Mouse (Mus musculus): ENCODE data around the gene Trp53inp2. TPM values are rescaled to one million over a fixed set of nuclear protein-coding genes. Genes with fewer than 3 reads are reported as not detected.

The Trp53inp2 gene
- polyA plus RNA-seq, 1 experiment from 2014 or later = 29.5 TPM

DNA sequence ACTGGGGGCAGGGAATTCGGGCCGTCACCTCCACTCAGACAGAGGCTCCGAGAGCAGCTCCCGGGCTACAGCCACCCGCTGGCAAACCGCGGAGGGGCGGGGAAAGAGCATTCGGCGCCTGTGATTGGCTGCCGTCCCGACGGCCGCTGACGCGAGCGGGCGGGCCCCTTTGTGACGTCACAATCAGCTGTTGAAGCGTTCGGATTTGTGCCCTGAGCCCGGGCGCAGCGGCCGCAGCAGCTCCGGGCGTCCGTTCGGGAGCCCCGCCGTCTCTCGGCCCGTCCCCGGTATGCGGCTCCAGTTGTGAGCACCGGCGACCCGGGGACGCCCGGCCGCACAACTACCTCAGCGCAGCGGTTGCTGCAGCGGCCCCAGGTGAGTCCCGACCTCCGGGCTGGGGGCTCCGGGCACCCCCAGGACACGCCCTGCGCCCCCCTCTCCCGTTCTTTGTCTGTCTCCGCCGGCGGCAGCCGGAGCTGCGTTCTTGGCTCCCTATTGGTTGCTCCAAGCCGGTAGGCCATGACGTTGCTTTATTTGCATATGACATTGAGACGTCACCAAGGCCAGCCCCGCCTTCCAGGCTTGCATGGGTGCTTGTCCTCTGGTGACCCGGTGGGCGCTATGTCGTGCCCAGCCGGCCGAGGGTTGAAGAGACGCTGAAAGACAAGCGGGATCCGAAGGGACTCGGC, 928 bp downstream of the Trp53inp2 start:
- Histone ChIP-seq H3K9me3 (ENCODE audit: low read length) (no peaks in the 10 kb centered on the region), H3K36me3 (replicated peaks; ENCODE audit: insufficient read depth, low read length) (peaks cover 12% of the 10 kb centered on the region; the same call in 1 of the 2 replicates), H3K4me1 (ENCODE audit: insufficient read depth) (peaks cover 18% of the 10 kb centered on the region), H3K4me3 (ENCODE audit: low read depth, low read length) (peak overlapping the region; percentile 83), H3K4me2 (ENCODE audit: low read depth, low read length) (peak overlapping the region; percentile 95), H3K27ac (ENCODE audit: low read depth) (peak overlapping the region; percentile 98), H3K9ac (replicated peaks) (peak overlapping the region; percentile 84), H3K27me3 (ENCODE audit: insufficient read depth, low read length) (no peaks in the 10 kb centered on the region)
- peak; percentile 98 for DNase-seq
- peak; percentile 91 for ATAC-seq
- under 1% methylated on average over 64 of the region's 68 CpGs for WGBS (ENCODE audit: insufficient replicate concordance)
- TF ChIP-seq EP300 (IDR thresholded peaks at IDR 0.05; ENCODE audit: low read depth) = no peak
- TF ChIP-seq CTCF (IDR thresholded peaks at IDR 0.05; ENCODE audit: low read depth) = no peak

- no peaks in the 10 kb centered on the region for H3K27me3 ChIP-seq (ENCODE audit: insufficient read depth, low read length)
- DNase-seq (no peak), ATAC-seq (peak; percentile 4)
- 23% methylated on average over 6 of the region's 6 CpGs for WGBS (ENCODE audit: insufficient replicate concordance)
- peaks cover 18% of the 10 kb centered on the region for H3K36me3 ChIP-seq (replicated peaks; ENCODE audit: insufficient read depth, low read length)
- peak overlapping the region; percentile 95 for H3K4me2 ChIP-seq (ENCODE audit: low read depth, low read length)
- H3K9ac ChIP-seq (replicated peaks) = peak overlapping the region; percentile 84
- H3K9me3 ChIP-seq (ENCODE audit: low read length) = no peaks in the 10 kb centered on the region
- peaks cover 18% of the 10 kb centered on the region for H3K4me1 ChIP-seq (ENCODE audit: insufficient read depth)
- no peak for TF ChIP-seq CTCF (IDR thresholded peaks at IDR 0.05; ENCODE audit: low read depth)
- TF ChIP-seq EP300 (IDR thresholded peaks at IDR 0.05; ENCODE audit: low read depth) = no peak
- H3K4me3 ChIP-seq (ENCODE audit: low read depth, low read length) = peak overlapping the region; percentile 83
- peak overlapping the region; percentile 98 for H3K27ac ChIP-seq (ENCODE audit: low read depth)
Measured at GRCm38 (mm10) chr2:155382332-155382700, 1.5 kb downstream of the Trp53inp2 start.

DNA sequence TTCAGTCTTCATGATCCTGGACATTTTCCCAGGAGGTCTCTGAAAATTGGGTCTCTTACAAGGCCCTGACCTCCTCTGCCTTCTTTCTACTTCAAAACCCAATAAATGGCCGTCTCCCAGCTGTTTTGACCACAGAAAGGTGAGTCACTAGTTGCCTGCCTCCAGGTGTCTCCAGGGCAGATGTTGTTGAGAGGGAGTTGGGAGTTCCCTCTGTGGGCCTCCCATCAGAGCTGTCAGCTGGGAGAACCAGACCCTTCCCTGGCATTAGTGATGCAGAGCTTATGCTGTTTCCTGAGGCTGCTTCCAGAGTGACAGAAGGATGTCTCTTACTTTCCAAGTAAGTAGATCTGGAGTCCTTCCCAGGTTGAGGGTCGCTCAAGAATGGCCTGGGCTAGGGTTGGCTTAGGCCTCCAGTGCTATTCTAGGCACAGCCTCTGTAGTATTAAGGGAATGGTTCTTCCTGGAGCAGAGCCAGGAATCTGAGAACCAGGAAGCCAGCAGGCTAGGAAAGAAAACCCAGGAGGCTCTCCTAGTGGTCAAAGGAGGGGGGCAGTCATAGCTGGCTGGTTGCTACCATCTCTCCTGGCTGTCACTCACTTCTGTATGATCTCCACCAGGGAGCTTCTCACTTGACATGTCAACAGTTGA, 2.1 kb downstream of the Trp53inp2 start:
- H3K9ac ChIP-seq (replicated peaks) = peak overlapping the region; percentile 84
- H3K4me2 ChIP-seq (ENCODE audit: low read depth, low read length) = peak overlapping the region; percentile 95
- H3K36me3 ChIP-seq (replicated peaks; ENCODE audit: insufficient read depth, low read length) = peaks cover 22% of the 10 kb centered on the region
- no peak for ATAC-seq
- H3K9me3 ChIP-seq (ENCODE audit: low read length) = no peaks in the 10 kb centered on the region
- no peak for TF ChIP-seq EP300 (IDR thresholded peaks at IDR 0.05; ENCODE audit: low read depth)
- no peak for TF ChIP-seq CTCF (IDR thresholded peaks at IDR 0.05; ENCODE audit: low read depth)
- peak overlapping the region; percentile 98; the same call in 1 of the 2 replicates for H3K27ac ChIP-seq (ENCODE audit: low read depth)
- H3K4me3 ChIP-seq (ENCODE audit: low read depth, low read length) = peak overlapping the region; percentile 83
- no peaks in the 10 kb centered on the region for H3K27me3 ChIP-seq (ENCODE audit: insufficient read depth, low read length)
- peaks cover 18% of the 10 kb centered on the region for H3K4me1 ChIP-seq (ENCODE audit: insufficient read depth)
- no peak for DNase-seq
- WGBS (ENCODE audit: insufficient replicate concordance) = 80% methylated on average over 2 of the region's 2 CpGs

- H3K4me2 ChIP-seq (ENCODE audit: low read depth, low read length) = no peak overlapping the region
- no peaks in the 10 kb centered on the region for H3K27me3 ChIP-seq (ENCODE audit: insufficient read depth, low read length)
- H3K9ac ChIP-seq (replicated peaks) = no peak overlapping the region
- ATAC-seq = no peak; the same call in 1 of the 2 replicates
- 23% methylated on average over 7 of the region's 7 CpGs for WGBS (ENCODE audit: insufficient replicate concordance)
- TF ChIP-seq CTCF (IDR thresholded peaks at IDR 0.05; ENCODE audit: low read depth) (peak; percentile 85), EP300 (IDR thresholded peaks at IDR 0.05; ENCODE audit: low read depth) (no peak)
- DNase-seq = peak; percentile 86
- H3K4me3 ChIP-seq (ENCODE audit: low read depth, low read length) = no peak overlapping the region
- no peak overlapping the region for H3K27ac ChIP-seq (ENCODE audit: low read depth)
- H3K9me3 ChIP-seq (ENCODE audit: low read length) = no peaks in the 10 kb centered on the region
- H3K4me1 ChIP-seq (ENCODE audit: insufficient read depth) = peaks cover 16% of the 10 kb centered on the region
- peaks cover 42% of the 10 kb centered on the region for H3K36me3 ChIP-seq (replicated peaks; ENCODE audit: insufficient read depth, low read length)
Measured at GRCm38 (mm10) chr2:155385090-155385489, 4.2 kb downstream of the Trp53inp2 start.

DNA sequence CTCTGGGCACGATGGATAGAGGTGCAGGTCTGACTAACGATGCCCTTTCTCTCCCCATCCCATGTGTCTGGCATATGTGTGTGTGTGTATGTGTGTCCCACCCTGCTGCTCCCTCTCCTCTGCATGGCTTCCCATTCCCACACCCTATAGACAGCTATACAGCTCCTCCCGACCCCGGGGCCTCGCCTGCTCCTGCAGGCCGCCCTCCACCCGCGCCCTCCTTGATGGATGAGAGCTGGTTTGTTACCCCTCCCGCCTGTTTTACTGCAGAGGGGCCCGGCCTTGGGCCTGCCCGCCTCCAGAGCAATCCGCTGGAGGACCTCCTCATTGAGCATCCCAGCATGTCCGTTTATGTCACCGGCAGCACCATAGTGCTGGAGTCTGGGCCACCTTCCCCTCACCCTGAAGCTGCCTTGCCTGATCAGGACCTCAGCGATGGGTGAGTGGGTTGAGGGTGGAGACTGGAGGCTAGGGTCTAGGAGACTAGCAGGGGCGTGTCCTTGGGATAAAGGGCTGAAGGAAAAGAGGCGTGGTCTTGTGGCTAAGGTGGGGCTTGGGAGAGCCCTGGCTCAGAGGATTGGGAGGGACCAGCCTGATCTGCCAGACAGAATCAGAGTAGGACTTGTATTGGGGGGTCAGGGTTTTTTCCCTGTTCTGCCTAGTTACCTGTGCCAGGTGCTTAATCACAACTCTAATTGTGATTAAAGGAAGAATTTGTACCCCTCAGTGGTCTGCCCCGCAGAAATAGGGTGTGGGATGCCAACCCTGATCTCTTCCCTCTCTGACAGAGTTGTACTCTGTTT, 5.1 kb downstream of the Trp53inp2 start:
- Histone ChIP-seq H3K36me3 (replicated peaks; ENCODE audit: insufficient read depth, low read length) (peaks cover 45% of the 10 kb centered on the region), H3K27ac (ENCODE audit: low read depth) (no peak overlapping the region), H3K27me3 (ENCODE audit: insufficient read depth, low read length) (no peaks in the 10 kb centered on the region), H3K4me3 (ENCODE audit: low read depth, low read length) (no peak overlapping the region), H3K4me1 (ENCODE audit: insufficient read depth) (peaks cover 11% of the 10 kb centered on the region; the same call in 1 of the 2 replicates), H3K9ac (replicated peaks) (no peak overlapping the region), H3K9me3 (ENCODE audit: low read length) (no peaks in the 10 kb centered on the region), H3K4me2 (ENCODE audit: low read depth, low read length) (no peak overlapping the region)
- no peak for DNase-seq
- no peak for ATAC-seq
- WGBS (ENCODE audit: insufficient replicate concordance) = 68% methylated on average over 18 of the region's 18 CpGs
- no peak for TF ChIP-seq CTCF (IDR thresholded peaks at IDR 0.05; ENCODE audit: low read depth)
- no peak for TF ChIP-seq EP300 (IDR thresholded peaks at IDR 0.05; ENCODE audit: low read depth)

- no peak overlapping the region for H3K27ac ChIP-seq (ENCODE audit: low read depth)
- H3K4me3 ChIP-seq (ENCODE audit: low read depth, low read length) = no peak overlapping the region
- peaks cover 45% of the 10 kb centered on the region for H3K36me3 ChIP-seq (replicated peaks; ENCODE audit: insufficient read depth, low read length)
- no peaks in the 10 kb centered on the region for H3K27me3 ChIP-seq (ENCODE audit: insufficient read depth, low read length)
- ATAC-seq (no peak), DNase-seq (no peak)
- no peak for TF ChIP-seq EP300 (IDR thresholded peaks at IDR 0.05; ENCODE audit: low read depth)
- TF ChIP-seq CTCF (IDR thresholded peaks at IDR 0.05; ENCODE audit: low read depth) = no peak
- H3K9ac ChIP-seq (replicated peaks) = no peak overlapping the region
- no peak overlapping the region for H3K4me2 ChIP-seq (ENCODE audit: low read depth, low read length)
- peaks cover 7% of the 10 kb centered on the region; the same call in 1 of the 2 replicates for H3K4me1 ChIP-seq (ENCODE audit: insufficient read depth)
- WGBS (ENCODE audit: insufficient replicate concordance) = 44% methylated on average over 27 of the region's 27 CpGs
- no peaks in the 10 kb centered on the region for H3K9me3 ChIP-seq (ENCODE audit: low read length)
Measured at GRCm38 (mm10) chr2:155386534-155386899, 5.7 kb downstream of the Trp53inp2 start.
